Mouse (Mus musculus) kidney, postnatal 25 days (tissue): ENCODE measurements around the gene Ctnnb1.
A peak's percentile ranks its signal among the peaks of the same experiment; 100 is the strongest.
"Not testable (repeated sequence)": the region's sequence is repeated elsewhere in the genome, so short reads cannot be mapped to it uniquely, and the experiment has no call there.

Experiments
- DNase-seq, 2 experiments: peaks; one replicate each; pipeline ENCODE4 v3.0.0; 2021; ENCODE audit warnings: mixed read lengths in 2 of 2

The Ctnnb1 gene

DNA sequence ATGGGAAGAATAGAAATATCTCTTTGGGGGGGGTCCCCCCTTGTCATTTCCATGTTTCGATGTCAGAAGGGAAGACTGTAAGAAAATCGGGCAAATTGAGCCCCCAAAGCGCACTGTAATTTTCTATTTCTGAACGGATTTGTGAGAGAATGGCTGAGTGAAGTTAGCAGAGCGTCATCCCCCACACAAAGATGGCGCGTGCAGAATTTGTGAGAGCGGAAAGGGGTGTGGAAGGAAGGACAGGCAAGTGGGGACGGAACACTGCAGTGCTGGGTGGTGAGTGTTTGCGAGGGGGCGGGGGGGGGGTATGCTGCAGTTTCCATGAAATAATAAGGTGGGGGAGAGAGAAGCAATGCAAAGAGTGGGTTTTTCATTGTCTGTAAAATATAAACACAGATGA lies at the start of gene Ctnnb1:
TSS of gene Ctnnb1 (plus strand) at position 136 of the 400 bp plus-strand sequence.
- no peak for DNase-seq

DNA sequence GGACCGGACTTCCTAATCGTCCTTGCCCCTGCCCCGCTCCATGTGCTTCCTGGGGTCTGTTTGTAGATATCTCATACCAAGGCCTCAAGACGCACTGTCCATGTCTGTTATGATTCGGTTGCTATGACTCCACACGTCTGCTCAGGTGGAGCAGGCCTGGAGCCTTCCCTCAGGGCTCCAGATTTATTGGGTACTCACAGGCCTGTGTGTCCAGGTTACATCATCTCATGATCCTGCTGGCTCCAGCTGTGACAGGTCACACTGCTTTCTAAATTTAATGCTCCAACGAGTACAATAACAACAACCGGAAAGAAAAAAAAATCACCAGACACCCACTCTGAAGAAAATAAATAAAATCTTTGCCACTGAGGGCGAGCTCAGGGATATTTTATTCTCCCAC lies 48.7 kb upstream of the Ctnnb1 start:
- DNase-seq, result peak; percentile 33 to 74

DNA sequence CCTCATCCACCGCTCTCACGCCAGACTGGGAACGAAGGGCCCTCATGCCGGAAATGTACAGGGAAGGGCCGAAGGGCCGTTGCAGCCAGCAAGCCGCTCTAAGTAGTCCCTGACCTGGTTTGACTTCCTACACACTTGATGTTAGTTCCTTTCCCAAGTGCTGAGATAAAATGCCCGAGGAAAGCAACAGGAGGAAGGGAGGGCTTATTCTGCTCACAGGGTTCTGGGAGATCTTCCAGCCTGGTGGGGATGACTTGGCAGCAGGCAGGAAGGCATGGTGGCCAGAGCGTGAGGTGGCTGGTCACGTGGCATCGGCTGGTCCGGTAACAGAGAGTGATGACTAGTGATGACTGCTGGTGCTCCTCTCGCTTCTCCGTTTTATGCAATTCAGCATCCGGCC lies 47.9 kb upstream of the Ctnnb1 start:
- peak; percentile 38 to 74 for DNase-seq

DNA sequence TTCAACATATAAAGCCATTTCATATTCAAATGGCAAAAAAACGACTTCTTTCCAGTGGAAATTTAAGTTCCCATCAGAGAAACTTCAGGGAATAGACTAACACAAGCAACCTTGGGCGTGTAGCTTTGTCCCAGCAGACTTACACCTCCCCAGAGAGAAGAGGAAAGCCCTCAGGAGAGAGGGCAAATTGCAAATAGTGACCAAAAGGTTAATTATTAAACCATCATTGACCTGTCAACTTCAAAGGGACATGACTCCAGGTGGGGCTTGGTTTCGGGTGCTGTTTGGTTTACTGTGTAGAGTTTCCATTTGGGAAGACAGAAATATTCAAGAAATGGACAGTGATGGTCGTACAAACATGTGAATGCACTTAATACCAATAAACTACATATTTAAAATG lies 47.2 kb upstream of the Ctnnb1 start:
- no peak for DNase-seq

DNA sequence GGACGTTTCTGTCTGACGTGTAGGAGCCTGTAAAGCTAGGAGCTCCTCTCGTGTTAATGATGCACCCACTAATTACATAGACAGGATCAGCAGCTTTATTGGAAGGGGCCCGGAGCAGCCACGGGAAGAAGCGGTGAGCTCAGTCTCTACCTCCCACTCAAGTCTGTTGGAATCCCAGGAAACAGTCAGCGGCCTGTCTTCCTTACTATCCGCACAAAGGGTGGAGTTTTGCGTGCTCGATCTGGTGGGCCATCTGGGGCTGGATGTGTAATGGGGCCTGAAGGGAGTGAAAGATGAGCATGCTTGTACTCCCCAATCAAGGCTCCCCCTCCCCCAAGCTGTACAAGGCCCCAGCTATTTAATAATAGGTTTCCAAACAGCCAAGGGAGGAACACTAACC lies 44.3 kb upstream of the Ctnnb1 start:
- peak in 1 of 2 experiments; percentile 39 for DNase-seq

DNA sequence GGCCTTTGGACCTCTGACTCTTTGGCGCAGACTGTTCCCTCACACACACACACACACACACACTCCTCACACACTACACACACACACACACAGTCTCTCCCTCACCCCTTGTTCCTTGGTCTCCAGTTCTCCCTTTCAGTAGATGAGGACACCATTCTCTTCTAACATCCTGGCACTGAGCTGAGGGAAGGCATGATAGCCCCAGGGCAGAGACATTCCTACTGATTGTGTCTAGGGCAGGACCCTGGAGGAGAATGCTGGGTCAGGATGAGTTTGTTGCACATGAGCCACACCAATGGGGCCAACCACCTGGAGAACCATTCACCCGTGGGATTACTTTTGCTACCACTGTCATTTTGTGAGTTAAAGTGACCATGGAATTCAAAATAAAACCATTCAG lies 41.4 kb upstream of the Ctnnb1 start:
- DNase-seq, result no peak

DNA sequence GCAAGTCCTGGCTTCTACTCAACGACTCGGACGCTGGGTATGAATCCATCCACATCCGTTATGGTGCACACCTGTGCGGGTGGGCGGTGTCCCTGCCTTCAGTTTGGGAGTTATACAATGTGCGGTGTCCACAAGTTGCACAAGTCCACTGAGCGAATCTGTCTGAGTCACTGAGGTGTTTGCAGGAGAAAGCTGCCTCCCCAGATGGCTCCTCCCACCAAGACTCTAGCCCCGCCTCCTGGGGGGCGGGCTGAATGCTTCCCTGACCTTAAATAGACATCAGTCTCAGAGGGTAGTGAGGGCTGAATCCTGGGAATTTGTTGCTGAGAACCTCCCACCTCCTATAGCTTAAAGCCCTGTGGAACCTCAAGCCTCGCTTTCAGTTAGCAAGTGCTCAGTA lies 35.6 kb upstream of the Ctnnb1 start:
- peak; percentile 19 to 57 for DNase-seq

DNA sequence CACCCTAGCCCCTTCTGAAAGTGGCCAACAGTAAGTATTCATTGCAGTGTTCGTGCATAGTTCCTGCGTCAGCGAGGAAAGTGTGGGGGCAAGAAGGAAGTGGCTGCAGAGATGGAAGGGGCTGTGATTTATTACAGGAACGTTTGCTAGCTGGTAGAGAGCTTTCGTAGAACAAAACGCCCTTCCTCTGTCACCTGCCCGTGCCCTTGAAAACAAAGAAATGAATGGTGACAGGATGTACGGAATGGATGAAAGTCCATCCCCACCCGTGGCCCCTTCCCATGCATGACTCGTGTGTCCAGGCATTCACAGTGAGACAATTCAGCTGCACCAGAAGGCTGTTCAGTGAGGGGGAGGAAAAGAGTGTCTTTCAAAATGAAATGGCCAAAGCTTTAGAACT lies 35.0 kb upstream of the Ctnnb1 start:
- DNase-seq, result no peak

DNA sequence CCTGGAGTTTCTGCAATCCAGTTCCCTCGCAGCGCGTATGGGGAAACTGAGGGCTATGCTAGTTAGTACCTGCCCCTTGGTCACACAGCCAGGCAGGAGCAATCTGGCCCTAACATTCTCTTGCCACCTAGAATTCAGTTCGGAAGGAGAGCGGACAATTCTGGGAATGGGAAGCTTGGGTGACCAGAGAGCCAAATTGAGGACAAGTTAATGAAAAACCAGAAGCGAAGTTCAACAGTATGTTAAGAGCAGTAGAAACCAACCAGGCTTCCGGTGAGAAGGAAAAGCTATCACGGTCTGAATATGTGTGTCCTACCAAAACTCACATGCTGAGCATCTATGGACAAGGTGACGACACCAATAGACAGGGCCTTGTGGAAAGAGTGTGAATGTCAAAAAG lies 34.6 kb upstream of the Ctnnb1 start:
- DNase-seq, result peak; percentile 19 to 49

DNA sequence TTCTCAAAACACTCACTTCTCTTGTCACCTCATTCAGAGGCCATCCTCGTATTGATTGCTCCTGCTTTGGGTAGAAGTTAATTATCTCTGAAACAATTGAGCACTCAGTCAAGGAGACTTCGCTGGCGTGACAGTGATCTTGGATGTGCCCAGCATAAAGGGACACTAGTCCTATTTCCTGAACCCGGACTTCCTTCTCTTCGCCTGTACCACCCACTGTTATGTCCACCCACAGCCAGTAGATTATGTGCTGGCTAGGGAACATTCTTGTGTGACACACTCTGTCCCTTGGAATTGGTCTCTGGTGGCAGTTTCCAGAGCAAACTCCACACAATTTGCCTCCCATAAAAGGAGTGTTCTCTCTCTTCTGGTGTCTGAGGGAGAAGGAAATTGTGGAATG lies 32.5 kb upstream of the Ctnnb1 start:
- DNase-seq, result no peak

DNA sequence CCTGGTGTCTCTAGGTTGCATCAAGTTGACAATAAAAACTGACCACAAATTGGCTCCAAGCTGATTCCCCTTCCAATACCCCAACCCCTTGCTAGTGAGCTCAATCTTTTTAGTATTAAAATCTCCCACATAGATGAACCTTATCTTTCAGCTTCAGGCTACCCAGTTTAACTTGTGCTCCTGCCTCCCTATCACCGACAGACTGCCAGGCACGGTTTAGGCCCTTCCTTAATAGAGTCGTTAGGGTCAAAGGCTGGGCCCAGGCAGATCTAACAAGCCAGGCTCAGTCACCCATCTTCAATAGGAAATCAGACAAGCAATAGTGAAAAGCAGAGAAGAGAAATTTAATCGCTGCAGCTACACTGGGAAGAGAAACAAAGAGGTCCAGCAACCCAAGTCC lies 31.7 kb upstream of the Ctnnb1 start:
- no peak for DNase-seq

DNA sequence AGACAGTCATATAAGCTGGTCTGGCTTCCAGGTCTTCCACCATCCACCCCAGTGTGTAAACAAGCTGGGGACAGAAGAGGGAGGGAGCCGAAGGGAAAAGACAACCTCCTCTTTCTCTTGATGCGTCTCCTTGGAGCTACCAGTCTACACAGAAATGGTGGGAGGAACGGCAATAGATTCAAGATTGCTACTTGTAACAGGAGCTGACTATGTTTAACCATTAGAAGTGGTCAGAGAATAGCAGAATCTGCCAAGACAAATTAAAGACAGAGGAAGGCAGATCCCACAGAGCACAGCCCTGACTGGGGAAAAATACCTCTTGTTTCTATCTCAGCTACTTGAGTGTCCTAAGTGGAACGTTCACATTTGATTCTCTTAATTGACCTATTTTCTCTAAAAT lies 29.2 kb upstream of the Ctnnb1 start:
- no peak for DNase-seq

DNA sequence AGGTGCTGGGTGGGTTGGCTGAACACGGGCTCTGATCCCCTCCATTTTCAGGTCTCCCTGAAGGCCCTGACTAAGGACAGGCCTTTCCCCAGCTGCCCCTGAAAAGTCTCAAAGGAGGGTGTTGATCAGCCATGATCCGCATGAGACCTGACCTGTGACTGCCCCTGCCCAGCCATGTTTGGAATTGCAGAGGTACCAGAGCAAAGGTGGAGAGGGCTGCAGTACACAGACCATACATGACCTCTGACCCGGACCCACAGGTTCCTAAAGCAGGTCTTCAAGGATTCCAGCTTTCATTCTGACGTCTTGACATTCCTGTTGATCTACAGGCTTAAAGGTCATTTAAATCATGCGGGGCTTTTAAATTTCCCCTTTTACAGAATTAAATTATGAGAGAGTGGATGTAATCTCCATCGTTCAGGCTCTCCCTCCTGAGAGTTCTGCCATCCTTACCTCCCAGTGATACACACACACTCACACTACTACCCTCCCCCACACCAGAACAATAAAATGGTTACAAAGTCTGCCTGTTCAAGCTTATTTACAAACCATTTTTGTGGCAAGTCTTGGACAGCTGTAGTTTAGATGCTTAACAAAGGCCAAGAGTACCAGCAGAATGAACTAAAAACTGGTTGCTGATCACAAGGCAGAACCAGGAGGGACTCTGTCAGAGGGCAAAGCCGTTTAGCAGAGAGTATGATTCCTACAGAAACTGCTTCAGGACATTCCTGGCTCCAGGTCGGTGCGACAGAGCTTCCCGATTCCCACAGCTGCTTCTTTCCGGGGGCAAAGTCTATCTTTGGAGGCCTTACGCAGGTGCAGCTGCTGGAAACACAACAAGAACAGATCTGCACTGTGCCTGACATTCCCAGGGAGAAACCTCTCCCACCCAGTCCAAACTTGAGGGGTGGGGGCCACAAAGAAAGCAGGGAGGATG lies 28.4 kb upstream of the Ctnnb1 start:
- DNase-seq, result peak; percentile 28 to 65

DNA sequence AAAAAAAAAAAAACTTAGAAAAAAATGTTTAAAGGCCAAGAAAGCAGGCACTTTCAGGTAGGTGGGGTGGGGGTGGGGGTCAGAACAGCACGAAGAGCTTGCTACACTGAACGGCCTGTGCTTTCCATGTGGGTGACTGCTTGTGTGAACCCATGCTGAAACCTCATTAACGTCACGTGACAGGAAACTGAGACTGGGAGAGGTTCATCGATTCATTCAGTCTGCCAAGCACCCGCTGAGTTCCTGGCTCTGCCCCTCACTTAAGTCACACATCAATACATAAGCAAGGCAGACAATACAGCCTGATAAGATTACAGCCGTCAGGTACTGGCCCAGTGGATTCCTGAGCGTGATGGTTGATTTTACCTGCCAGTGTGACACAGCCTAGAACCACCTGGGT lies 26.5 kb upstream of the Ctnnb1 start:
- no peak for DNase-seq

DNA sequence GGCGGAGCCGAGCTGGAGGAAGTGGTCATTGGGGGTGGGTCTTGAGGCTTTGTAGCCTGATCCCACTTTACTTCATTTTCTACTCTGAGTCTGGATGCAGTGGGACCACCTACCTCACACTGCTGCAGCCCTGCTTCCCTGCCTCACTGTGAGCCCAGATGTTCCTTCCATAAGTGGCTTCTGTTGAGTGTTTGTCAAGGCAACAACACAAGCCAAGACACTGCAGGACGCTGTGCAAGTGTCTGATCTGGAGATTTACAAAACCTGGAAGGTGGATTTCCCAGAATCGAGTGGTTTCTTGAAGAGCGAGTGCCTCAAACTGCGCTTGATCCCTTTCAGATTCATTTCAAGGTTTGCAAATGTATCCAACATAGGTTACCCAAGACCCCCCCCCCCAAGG lies 20.6 kb upstream of the Ctnnb1 start:
- DNase-seq, result no peak

DNA sequence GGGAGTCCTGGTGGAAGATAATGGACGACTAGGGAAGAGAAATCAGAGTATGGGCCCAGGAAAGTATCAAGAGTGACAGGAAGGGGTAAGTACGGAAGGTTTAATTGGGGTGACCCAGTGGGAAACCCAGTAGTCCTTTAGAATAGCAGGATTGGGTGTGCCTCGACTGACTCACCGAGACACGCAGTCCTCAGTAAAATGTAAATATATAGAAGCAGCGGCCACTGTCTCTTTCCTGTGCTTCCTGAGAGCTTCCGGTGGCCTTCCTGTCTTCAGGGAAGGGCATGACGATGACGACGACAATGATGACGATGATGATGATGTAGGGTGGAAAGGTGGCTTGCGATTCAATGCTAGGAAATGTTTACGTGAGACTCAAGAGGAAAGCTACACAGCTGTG lies 15.9 kb upstream of the Ctnnb1 start:
- DNase-seq, result no peak

DNA sequence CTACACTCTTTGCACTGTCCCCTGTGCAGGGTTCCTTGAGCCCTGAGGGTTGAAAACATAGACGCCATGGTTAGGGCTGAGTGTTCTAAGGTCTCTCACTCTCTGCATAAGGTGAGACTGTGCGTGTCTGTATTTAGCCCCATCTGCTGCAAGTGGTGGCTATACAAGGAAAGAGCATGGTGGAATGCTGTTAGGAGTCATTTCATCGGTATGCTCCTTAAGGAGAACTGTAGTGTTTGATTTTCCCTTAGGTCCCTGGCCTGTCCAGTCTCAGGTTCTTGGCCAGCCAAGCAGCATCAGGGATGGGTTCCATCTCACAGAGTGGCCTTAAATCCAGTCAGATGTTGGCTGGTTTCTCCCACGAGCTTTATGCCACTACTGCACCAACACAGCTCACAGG lies 14.6 kb upstream of the Ctnnb1 start:
- no peak for DNase-seq

DNA sequence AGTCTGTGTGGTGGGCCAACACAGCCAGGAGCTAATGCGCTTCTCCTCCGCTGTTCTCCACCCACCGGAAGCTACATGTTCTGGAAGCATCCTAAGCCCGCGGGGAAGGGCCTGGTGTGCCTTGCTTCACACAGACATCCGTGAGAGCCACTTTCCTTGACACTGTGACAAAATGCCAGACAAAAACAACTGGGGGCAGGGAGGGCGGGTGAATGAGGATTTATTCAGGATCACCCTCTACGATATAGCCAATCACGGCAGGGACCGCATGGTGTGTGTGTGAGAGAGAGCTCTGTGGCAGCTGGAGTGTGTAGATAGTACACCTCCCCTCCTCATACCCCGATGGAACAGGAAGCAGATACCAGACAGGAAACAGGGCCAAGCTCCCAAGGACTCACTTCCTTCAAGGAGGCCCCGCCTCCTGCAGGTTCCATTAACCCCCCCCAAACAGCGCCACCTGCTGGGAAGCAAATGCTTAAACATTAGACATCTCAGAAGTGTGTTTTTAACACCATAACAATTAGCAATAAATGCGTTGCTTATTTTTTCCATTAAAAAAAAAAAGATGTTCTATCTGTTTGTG lies 14.0 kb upstream of the Ctnnb1 start:
- peak; percentile 42 to 66 for DNase-seq

DNA sequence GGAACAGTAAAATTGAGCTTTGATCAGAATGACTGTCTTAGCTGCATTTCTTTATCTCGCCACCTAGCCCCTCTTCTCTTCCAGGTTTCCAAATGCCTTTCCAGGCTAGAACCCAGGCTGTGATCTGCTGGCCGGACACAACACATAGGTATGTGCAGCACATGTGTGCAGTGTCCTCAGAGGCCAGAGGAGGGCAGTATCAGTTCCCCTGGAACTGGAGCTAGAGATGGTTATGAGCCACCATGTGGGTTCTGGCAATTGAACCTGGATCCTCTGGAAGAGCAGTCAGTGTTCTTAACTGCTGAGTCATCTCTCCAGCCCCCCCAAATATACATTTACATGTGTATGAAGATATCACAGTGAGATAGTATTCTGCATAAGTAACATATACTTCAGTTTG lies 11.4 kb upstream of the Ctnnb1 start:
- DNase-seq, result not testable (repeated sequence)

DNA sequence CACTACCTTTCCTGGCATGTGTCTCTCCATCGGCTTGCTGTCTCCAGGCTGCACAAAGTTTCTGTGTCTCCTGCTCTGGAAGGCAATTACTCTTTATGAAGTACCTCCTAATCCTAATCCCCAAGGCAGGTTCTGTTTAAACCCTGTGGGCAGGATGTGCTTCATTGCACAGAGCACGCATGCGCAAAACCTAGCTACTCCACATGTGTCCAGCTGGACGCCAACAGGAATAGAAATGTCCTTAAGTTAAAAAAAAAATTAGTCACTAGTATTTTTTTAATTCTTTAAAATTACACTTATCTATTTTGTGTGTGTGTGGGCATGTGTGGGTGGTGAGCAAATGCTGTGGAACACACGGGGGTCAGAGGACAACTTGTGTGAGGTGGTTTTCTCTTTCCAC lies 10.8 kb upstream of the Ctnnb1 start:
- DNase-seq, result peak; percentile 18 to 49

DNA sequence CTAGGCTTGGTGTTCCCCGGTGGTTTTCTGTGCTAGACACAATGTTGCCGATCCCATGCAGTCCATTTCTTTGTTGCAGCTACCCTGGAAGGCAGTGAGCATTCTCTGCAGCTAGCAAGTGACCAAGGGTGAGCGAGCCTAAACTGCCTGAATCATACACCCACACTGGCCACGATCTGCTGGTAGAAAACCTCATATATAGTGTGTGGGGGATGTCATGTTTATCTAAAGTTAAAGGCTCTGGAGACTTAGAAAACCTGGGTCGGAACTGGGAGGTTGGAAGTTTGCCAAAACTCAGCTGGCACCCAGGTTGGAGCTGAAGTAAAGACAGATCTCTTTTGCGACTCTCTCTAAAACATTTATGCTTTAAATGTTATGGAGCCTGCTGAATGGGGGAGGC lies 10.4 kb upstream of the Ctnnb1 start:
- no peak for DNase-seq

DNA sequence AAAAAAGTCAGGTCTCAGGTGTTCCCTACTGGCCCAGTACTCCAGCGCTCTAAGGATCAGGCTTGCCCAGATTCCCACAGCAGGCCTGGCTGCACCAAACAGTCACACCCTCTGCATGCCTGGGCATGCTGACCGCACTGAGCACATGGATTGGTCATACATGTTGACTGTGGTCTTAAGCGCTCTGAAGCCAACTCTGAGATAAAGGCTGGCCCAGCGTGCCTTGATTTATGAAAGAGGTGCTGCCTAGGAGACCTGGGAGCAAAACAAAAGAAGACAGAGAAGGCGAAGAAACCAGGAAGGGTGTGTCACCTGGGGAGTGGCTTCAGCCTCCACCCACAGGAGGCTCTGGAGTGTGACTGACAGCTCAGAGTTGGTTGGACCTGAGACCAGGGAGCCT lies 9.9 kb upstream of the Ctnnb1 start:
- DNase-seq, result no peak

DNA sequence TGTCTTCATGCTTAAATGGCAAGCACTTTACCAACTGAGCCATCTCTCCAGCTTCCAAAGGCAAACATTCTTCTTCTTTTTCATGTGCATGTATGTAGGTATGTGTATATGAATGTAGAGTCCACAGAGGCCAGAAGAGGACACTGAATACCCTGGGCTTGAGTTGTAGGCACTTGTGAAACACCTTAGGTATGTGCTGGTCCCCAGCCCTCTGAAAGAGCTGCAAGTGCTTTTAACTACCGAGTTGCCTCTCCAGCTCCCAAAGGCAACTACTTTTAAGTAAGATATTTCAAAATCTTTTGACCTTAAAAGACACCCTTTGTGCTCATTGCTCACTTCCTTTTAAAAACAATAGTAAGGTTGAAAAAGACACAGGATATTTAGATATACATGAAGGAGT lies 2.9 kb upstream of the Ctnnb1 start:
- DNase-seq, result no peak

DNA sequence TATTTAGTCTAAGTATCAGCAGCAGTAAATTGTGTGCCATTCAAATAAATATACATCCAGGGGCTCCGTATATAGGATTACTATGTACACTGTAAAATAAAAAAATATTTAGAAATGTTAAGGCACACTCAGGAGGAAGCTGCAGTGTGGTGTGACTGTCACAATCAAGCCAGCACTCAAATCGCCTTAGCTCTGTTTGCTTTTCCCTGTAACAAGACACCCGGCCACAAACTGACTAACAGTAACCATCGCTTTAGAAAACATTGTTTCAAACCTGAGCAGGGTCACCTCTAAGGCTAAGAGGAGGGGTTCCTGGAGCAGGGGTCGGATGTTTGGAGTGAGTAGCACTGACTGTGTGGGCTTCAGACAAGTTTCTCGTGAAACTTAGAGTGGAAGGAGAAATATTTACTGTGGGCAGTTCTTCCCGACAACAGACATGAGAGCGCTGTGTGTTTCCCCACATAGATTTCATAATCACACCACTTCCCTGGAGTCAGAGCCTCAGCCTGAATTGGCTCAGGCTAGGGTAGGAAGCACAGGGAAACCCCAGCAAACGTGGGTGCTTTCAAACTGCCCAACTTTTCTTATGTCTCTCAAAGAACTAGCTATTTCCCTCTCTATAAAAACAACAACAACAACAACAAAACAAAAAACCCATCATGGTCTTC lies 1.9 kb upstream of the Ctnnb1 start:
- DNase-seq, result no peak
